Mouse (Mus musculus): ENCODE measurements around the gene Kif5a.

The Kif5a gene

DNA sequence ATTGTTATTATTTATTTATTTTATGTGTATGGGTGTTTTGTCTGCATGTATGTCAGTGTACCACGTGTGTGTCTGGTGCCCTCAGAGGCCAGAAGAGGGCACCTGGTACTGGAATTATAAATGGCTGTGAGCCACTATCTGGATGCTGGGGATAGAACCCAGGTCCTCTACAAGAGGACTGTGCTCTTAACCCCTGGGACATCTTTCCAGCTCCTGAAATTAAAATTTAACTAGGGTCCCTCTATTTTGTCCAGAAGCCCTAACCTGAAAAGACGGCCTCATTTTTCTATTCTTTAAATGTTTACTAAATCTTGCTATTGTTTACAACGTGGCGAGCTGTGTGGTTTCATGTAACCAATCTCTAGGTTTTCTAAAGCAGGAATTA is 2.6 kb upstream of the Kif5a start:
- no peak for DNase-seq

DNA sequence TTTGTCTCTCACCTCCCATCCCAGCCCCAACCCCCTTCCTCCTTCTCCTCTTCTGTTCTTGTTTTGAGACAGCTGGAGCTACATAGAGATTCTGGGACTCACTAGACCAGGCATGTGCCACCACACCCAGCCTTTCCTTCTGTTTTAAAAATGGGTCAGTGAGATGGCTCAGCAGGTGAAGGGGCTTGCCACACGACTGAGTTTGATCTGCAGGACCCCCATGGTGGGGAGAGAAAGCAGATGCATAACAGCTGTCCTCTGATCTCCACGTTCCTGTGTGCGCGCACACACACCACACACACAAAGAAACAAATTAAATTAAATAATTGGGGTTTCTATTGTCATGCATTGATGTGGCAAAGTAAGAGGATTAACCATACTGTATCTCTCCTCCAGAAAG is 1.8 kb upstream of the Kif5a start:
- no peak for DNase-seq

DNA sequence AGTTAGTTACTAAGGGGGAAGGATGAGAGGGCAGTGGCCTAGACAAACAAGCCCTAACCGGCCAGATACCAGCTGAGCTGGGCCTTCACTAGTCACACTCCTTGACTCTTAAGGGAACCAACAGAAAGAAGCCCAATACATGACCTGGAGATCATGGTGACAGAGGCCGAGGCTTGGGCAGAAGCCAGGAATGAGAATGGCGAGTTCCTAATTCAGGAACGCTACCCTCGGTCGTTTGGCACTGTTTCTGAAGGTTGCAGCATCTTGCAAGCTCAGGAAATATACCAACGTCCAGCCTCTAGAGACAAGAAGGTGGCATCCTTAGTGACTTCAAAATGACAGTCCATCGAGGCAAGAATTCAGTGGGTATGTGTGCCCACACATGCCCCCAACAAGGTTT is 1.2 kb upstream of the Kif5a start:
- DNase-seq: no peak

DNA sequence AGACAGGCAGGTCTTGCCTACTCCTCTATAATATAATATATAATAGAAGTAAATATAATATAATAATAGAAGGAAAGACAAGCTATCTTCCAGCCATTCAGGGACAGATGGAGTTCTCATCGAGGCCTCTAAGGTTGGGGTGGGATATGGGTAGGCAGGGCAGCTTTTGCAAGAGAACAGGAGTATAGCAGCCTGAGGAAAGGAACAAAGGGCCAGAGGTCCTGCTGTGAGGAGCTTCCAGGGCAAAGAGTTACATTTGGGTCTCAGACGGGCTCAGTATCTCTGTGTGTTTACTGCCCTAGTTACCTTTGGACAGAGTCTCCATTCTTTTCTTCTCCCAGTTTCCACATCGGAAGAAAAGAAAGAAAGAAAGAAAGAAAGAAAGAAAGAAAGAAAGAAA is 483 bp upstream of the Kif5a start:
- DNase-seq: no peak

GRCm38 (mm10) chr10:127261706-127262547 is 1.2 kb downstream of the Kif5a start:
- DNase-seq: no peak

DNA sequence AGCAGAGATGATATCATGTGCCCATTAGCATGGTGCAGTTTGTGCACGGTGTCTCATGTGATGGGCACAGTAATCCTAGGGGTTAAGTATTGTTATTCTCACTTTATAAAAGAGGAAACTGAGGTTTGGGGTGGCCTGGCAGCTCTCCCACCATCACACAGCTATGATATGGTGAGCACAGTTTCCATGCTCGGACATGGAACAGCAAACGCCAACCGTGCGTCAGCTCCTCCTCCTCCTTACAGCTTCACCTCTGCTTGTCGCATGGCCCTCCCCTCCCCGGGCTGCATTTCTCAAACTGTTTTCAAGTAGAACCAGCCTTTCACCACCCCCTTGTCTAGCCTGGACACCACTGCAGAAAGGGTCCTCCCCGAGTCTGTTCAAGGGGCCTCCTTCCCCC is 4.7 kb downstream of the Kif5a start:
- no peak for DNase-seq

DNA sequence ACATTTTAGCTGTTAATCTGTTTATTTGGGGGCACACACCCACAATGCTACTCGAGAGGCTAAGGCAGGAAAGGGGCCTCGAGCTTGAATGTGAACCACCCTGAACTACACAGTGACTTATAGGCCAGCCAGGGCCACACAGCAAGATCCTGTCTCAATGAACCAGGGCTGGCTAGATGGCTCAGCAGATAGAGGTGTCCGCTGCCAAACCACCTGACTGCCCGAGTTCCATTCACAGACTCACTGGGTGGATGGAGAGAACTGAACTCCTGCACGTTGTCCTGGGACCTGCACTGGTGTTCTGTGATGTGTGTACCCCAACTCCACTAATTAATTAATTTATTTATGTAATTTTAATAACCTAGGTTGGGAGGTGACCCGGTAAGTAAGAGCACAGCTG is 5.4 kb downstream of the Kif5a start:
- no peak for DNase-seq

GRCm38 (mm10) chr10:127255625-127256345 is 7.4 kb downstream of the Kif5a start:
- DNase-seq: peak; percentile 71 to 72

DNA sequence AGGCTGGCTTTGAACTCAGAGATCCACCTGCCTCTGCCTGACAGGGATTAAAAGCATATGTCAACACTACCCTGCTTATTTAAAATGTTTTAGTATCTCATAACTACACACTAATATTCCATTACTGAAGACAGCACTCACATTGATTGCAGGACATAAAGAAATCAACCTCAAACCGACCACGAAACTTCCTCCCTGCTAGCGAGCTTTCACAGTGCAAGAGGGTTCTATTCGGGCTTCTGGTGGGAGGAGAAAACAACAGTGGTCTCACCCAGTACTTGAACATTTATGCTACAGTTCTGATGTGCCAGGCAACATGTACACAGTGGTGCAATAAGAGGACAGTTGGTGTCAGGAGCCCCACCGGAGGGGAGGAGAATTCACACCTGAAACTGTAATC is 12.3 kb downstream of the Kif5a start:
- DNase-seq: no peak

GRCm38 (mm10) chr10:127238241-127238824 is 24.8 kb downstream of the Kif5a start:
- no peak for DNase-seq

- no peak for DNase-seq
Measured at GRCm38 (mm10) chr10:127236541-127236940, 26.6 kb downstream of the Kif5a start.

DNA sequence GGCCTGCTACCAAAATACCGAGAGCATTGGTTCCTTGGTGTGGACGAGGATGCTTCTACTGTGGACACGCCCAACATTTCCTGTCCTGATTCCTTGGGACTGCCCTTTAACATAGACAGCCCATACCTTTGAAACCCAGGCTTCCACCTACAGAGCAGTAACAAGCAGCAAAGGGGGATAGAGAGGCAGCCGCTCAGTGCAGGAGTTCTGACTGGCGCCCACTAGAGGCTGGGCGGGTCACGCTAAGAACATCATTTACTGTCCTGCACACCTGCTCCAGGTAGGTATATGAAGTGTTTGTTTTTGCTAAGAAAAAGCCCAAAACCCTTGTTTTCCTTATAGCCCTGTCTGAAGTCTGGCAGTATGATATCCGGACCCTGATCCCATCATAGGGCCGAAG is 30.0 kb downstream of the Kif5a start:
- DNase-seq: no peak

DNA sequence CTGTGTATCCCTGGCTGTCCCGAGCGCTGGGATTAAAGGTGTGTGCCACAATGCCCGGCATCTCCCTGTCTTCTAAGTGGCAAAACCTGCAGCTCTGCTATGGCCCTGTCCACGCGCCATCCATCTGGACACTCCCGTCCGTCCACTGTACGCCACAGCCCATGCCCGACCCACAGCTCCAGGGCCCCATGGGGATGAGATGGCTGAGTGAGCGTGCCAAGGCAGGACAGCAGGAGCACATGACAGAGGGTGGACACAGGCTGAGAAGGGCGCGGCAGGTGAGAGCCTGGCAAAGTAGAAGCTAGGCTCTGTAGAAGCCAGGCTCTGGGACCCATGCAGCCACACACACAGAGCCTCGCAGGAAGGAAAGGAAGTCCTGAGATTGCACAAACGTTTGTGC is 31.4 kb downstream of the Kif5a start:
- no peak for DNase-seq

GRCm38 (mm10) chr10:127230693-127231092 is 32.5 kb downstream of the Kif5a start:
- no peak for DNase-seq

GRCm38 (mm10) chr10:127228897-127229296 is 34.3 kb downstream of the Kif5a start:
- DNase-seq: peak in 1 of 2 experiments; percentile 53

- DNase-seq: no peak
Measured at GRCm38 (mm10) chr10:127227163-127227562, 36.0 kb downstream of the Kif5a start.

GRCm38 (mm10) chr10:127226318-127226895 is 36.7 kb downstream of the Kif5a start:
- DNase-seq: peak; percentile 40 to 62

GRCm38 (mm10) chr10:127225732-127226131 is 37.4 kb downstream of the Kif5a start:
- DNase-seq: no peak

DNA sequence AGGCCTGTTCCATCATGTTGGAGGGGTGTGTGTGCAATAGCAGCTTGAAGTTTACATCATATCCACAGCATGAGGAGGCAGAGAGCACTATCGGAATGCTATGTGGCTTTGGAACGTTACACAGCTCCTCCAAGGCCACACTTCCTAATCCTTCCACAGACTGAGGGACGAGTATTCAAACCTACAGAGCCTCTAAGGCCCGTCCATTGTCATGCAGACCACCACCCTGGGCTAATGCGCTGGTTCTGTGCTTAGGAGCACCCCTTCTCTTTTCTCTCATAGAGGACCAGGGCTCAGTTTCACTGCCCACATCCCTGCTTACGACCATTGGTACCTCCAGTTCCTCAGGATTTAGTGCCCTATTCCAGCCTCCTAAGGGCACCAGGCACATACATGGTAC is 37.9 kb downstream of the Kif5a start:
- no peak for DNase-seq

DNA sequence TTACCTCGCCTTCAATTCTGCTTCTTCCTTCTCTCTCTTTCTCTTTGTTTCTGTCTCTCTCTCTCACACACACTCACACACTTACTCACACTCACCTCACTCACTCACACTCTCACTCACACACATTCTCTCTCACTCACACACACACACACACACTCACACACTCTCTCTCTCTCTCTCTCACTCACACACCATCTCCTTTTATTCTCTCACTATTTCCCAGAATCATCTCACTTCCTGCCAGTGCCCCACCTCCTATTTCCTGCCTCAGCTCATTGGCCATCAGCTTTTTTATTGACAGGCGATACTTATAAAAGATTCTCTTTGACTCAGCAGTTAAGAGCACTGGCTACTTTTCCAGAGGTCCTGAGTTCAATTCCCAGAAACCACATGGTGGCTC is 44.8 kb downstream of the Kif5a start:
- DNase-seq: no peak

GRCm38 (mm10) chr10:127217177-127217576 is 46.0 kb downstream of the Kif5a start:
- no peak for DNase-seq

- no peak for DNase-seq
Measured at GRCm38 (mm10) chr10:127216456-127216855, 46.7 kb downstream of the Kif5a start.

GRCm38 (mm10) chr10:127214422-127214803 is 48.7 kb downstream of the Kif5a start:
- DNase-seq: no peak

All from kidney, postnatal 25 days (tissue).